Mouse (Mus musculus) lung, embryonic 16.5 days (tissue): ENCODE measurements around the gene Ikzf2. TPM values are rescaled to one million over a fixed set of nuclear protein-coding genes. Genes with fewer than 3 reads are reported as not detected.
A peak's percentile ranks its signal among the peaks of the same experiment; 100 is the strongest.

ENCODE experiments used
- ATAC-seq: fragments of 200-750 bp; cut with Nextera tagmentation; 2 replicates; pipeline ENCODE4 v1.8.0; 2017; ENCODE audit warnings: low read depth, mild to moderate bottlenecking, moderate library complexity
- H3K27ac ChIP-seq: fragments of 300-500 bp; sonication (generic); 2 replicates; pipeline ENCODE4 v1.5.1; 2014; ENCODE audit warnings: mild to moderate bottlenecking, control low read depth, low read length
- H3K27me3 ChIP-seq: fragments of 300-500 bp; sonication (generic); 2 replicates; pipeline ENCODE4 v1.6.1; 2014; ENCODE audit warnings: low read depth, low read length, mixed read lengths; ENCODE audit not compliant: control insufficient read depth, insufficient read depth
- H3K36me3 ChIP-seq: fragments of 300-500 bp; sonication (generic); 2 replicates; pipeline ENCODE4 v1.6.1; 2014; ENCODE audit warnings: low read length; ENCODE audit not compliant: control insufficient read depth, insufficient read depth
- H3K4me1 ChIP-seq: fragments of 300-500 bp; sonication (generic); replicated peaks from 2 replicates; pipeline ENCODE4 v1.6.1; 2014; ENCODE audit warnings: low read length, mixed read lengths; ENCODE audit not compliant: control insufficient read depth, insufficient read depth
- H3K4me2 ChIP-seq: fragments of 300-500 bp; sonication (generic); 2 replicates; pipeline ENCODE4 v1.6.1; 2014; ENCODE audit warnings: low read depth, low read length, control low read depth
- H3K4me3 ChIP-seq: fragments of 300-500 bp; sonication (generic); 2 replicates; pipeline ENCODE4 v1.5.1; 2014; ENCODE audit warnings: mild to moderate bottlenecking, low read length, control low read depth
- H3K9ac ChIP-seq: fragments of 300-500 bp; sonication (generic); 2 replicates; pipeline ENCODE4 v1.6.1; 2014; ENCODE audit warnings: low read length, control low read depth
- H3K9me3 ChIP-seq: fragments of 300-500 bp; sonication (generic); 2 replicates; pipeline ENCODE4 v1.6.1; 2016; ENCODE audit warnings: low read length; ENCODE audit not compliant: control insufficient read depth
- WGBS: fragments of 180-500 bp; shearing (Covaris S2); extraction: QIAGEN DNeasy Blood & Tissue Kit; methylation state at CpG from one replicate; pipeline ENCODE4 v1.1.7; 2014; 5-methylcytosine and 5-hydroxymethylcytosine counted together
- polyA plus RNA-seq: library from polyadenylated mRNA; unstranded; fragments of >200 nt; fragmentation: Nextera tagmentation; extraction: Ambion mirVana; gene quantifications from 2 replicates; pipeline ENCODE4 v1.2.1, GENCODE M21; 2015

Ikzf2 gene
- polyA plus RNA-seq, 1 experiment from 2014 or later = 3.2 TPM

- peak; percentile 84 for ATAC-seq
- WGBS = 43% methylated on average over 4 of the region's 4 CpGs
- no peak overlapping the region for H3K4me3 ChIP-seq
- H3K27ac ChIP-seq = peak overlapping the region; percentile 29; the same call in 1 of the 2 replicates
- peaks cover 14% of the 10 kb centered on the region for H3K4me1 ChIP-seq
- H3K27me3 ChIP-seq = no peaks in the 10 kb centered on the region
- no peak overlapping the region for H3K9ac ChIP-seq
- no peaks in the 10 kb centered on the region for H3K9me3 ChIP-seq
- no peaks in the 10 kb centered on the region for H3K36me3 ChIP-seq
- peak overlapping the region; percentile 31; the same call in 1 of the 2 replicates for H3K4me2 ChIP-seq
Observed at GRCm38 (mm10) chr1:69611204-69611725, 75.8 kb downstream of the Ikzf2 start.

DNA sequence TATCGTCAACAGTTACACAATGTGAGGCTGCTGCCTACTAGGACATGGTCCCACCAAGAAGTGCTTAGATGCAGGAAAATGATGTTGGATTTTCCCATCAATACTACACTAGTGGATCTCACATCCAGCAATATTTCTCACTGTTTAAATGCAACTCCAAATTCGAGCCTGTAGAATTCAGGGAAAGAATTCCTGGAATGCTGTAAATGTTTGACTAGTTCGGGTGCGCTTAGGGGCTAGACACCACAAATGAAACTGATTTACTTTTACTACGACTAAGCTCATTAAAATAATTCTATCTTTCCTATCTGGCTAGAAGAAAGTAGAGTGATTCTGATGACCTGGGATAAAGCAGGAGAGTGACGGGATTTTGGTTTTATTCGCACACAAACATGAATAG lies 76.3 kb downstream of the Ikzf2 start:
- no peaks in the 10 kb centered on the region for H3K27me3 ChIP-seq
- WGBS = 35% methylated on average over 7 of the region's 7 CpGs
- peak overlapping the region; percentile 50; the same call in 1 of the 2 replicates for H3K27ac ChIP-seq
- ATAC-seq = peak; percentile 38; the same call in 1 of the 2 replicates
- H3K36me3 ChIP-seq = no peaks in the 10 kb centered on the region
- H3K4me1 ChIP-seq = peaks cover 14% of the 10 kb centered on the region
- H3K9me3 ChIP-seq = no peaks in the 10 kb centered on the region
- no peak overlapping the region for H3K4me3 ChIP-seq
- H3K4me2 ChIP-seq = peak overlapping the region; percentile 31
- H3K9ac ChIP-seq = no peak overlapping the region

GRCm38 (mm10) chr1:69608846-69609245 lies 78.2 kb downstream of the Ikzf2 start:
- Histone ChIP-seq H3K4me3 (no peak overlapping the region), H3K27ac (no peak overlapping the region), H3K4me2 (no peak overlapping the region), H3K4me1 (peaks cover 16% of the 10 kb centered on the region), H3K9ac (no peak overlapping the region), H3K9me3 (no peaks in the 10 kb centered on the region), H3K36me3 (no peaks in the 10 kb centered on the region), H3K27me3 (no peaks in the 10 kb centered on the region)
- no peak for ATAC-seq
- WGBS = 60% methylated on average over 5 of the region's 5 CpGs

DNA sequence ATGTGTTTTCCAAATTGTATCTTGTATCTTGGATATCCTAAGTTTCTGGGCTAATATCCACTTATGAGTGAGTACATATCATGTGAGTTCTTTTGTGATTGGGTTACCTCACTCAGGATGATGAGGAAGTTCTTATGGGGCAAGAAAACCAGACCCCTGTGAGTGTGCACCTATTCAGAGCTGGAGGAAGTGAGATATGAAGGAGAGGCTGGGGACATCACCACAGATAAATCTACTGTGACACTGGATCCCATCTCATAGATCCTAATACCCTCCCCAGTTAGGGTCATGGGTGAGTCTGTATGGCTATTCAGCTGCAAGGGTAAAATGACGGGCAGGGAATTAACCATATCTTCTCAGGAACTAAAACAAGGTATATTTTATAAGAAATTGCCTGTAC lies 80.2 kb downstream of the Ikzf2 start:
- Histone ChIP-seq H3K9me3 (no peaks in the 10 kb centered on the region), H3K27ac (no peak overlapping the region), H3K4me3 (no peak overlapping the region), H3K36me3 (no peaks in the 10 kb centered on the region), H3K4me2 (no peak overlapping the region), H3K4me1 (peaks cover 16% of the 10 kb centered on the region), H3K27me3 (no peaks in the 10 kb centered on the region), H3K9ac (no peak overlapping the region)
- ATAC-seq = no peak
- 86% methylated on average over 1 of the region's 1 CpGs for WGBS

DNA sequence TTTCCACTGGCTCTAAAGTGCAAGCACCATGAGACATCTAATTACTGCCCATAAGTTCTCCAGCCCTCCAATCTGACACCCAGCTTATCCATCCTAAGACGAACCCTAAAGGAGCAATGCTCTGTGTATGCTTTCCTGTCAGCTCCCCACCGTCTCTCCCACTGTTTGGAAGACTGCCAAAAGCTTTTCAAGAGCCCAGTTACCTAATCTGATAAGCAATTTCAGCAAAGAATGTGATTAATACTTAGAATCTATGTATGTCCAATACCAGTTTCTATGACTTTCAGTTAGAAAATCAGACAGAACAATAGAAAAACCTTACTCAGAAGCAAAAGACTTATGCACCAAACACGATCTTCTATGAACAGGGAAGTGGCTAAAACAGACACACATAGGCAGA lies 82.8 kb downstream of the Ikzf2 start:
- no peak for ATAC-seq
- H3K36me3 ChIP-seq = no peaks in the 10 kb centered on the region
- WGBS = 20% methylated on average over 3 of the region's 3 CpGs

DNA sequence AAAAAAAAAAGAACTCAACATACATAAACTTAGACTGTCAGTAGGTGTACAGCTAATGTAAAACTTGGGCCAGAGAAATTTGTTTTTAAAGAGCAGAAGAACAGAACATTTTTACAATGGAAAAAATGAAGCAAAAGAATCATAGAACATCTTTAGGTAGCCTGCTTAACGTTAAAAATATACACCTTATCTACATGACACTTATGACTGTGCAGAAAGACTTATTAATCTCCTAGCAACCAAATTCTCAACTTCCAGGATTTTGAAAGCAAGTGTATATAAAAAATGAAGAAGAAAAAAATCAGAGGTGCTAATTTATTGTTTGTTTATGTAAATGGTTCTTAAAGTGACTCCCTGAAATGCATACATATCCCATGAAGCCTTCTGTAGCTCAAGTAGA lies 86.1 kb downstream of the Ikzf2 start:
- WGBS = 36% methylated on average over 1 of the region's 1 CpGs
- no peak for ATAC-seq
- Histone ChIP-seq H3K27me3 (no peaks in the 10 kb centered on the region), H3K36me3 (no peaks in the 10 kb centered on the region), H3K9ac (no peak overlapping the region), H3K4me1 (0 out of 2 replicates have a peak, but pooled peaks cover 2% of the 10 kb centered on the region), H3K4me2 (no peak overlapping the region), H3K4me3 (no peak overlapping the region), H3K9me3 (no peaks in the 10 kb centered on the region), H3K27ac (no peak overlapping the region)

More for the DNA sequence above, 82.8 kb downstream of the Ikzf2 start:
- Histone ChIP-seq H3K4me1 (peaks cover 6% of the 10 kb centered on the region; the same call in 1 of the 2 replicates), H3K9ac (no peak overlapping the region), H3K27ac (no peak overlapping the region), H3K27me3 (no peaks in the 10 kb centered on the region), H3K4me2 (no peak overlapping the region), H3K9me3 (no peaks in the 10 kb centered on the region), H3K4me3 (no peak overlapping the region)

DNA sequence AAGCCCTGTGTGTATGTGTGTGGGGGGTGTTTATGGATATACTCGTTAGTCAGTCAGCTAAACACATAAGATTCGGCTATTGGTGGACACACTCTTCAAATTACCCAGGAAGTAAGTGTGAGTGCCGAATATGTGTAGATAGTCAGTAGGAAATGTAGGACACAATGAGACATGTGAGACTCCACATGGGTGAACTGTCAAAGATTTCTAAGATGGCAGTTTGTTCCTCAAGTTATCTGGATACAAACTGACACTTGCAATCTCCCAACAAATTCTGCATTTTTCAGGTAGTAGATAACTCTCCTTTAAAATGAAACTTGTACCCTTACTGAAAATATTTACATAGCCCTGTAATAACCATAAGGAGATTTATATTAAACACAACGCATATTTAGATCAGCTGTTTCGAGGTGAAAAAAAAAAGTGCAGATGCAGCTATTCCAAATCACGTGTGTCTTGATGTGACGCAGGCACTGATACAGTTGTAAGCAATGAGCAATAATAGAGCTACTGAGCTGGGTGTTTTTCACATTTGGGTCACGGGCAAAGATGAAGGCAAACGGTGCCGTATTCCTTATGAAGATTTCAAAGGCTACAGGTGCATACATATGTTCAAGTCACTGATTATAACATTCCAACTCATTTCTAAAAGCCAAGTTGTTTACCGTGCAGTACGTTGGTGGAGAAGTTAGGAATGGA lies 87.8 kb downstream of the Ikzf2 start:
- Histone ChIP-seq H3K9me3 (no peaks in the 10 kb centered on the region), H3K9ac (no peak overlapping the region), H3K4me3 (no peak overlapping the region), H3K27me3 (no peaks in the 10 kb centered on the region), H3K36me3 (no peaks in the 10 kb centered on the region), H3K4me1 (no peaks in the 10 kb centered on the region), H3K27ac (no peak overlapping the region), H3K4me2 (no peak overlapping the region)
- 74% methylated on average over 12 of the region's 12 CpGs for WGBS
- no peak for ATAC-seq

- Histone ChIP-seq H3K27ac (no peak overlapping the region), H3K9ac (no peak overlapping the region), H3K27me3 (no peaks in the 10 kb centered on the region), H3K4me1 (0 out of 2 replicates have a peak, but pooled peaks cover 4% of the 10 kb centered on the region), H3K4me3 (no peak overlapping the region), H3K4me2 (no peak overlapping the region), H3K9me3 (no peaks in the 10 kb centered on the region), H3K36me3 (no peaks in the 10 kb centered on the region)
- 60% methylated on average over 6 of the region's 6 CpGs for WGBS
- ATAC-seq = no peak
Observed at GRCm38 (mm10) chr1:69591889-69592288, 95.2 kb downstream of the Ikzf2 start.

DNA sequence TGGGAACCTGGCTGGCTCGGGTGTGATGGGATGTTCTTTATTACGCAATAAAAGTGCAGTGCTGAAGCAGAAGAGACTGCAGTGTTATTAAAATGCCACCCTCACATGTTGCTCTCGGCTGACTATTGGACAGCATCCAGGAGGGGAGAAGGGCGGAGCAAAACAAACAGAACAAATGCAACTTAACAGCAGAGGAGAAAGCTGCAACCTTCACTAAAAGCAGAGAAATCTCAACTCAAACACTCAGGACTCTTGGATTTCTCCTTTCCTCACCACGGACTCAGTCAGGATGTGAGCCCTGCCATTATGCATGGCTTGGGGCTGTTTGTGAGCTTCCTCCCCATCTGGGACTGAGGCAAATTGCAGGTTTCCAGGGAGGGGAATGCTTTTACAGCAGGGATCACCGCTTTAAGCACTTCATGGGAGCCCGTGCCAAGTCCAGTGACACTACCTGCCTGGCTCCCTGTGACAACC lies 95.7 kb downstream of the Ikzf2 start:
- Histone ChIP-seq H3K4me1 (0 out of 2 replicates have a peak, but pooled peaks cover 4% of the 10 kb centered on the region), H3K27ac (no peak overlapping the region), H3K9ac (no peak overlapping the region), H3K4me2 (no peak overlapping the region), H3K4me3 (no peak overlapping the region), H3K36me3 (no peaks in the 10 kb centered on the region), H3K9me3 (no peaks in the 10 kb centered on the region), H3K27me3 (no peaks in the 10 kb centered on the region)
- WGBS = 40% methylated on average over 7 of the region's 7 CpGs
- ATAC-seq = no peak
